Mouse (Mus musculus): Measurements from ENCODE around the gene Herc1.

Gene Herc1

DNA sequence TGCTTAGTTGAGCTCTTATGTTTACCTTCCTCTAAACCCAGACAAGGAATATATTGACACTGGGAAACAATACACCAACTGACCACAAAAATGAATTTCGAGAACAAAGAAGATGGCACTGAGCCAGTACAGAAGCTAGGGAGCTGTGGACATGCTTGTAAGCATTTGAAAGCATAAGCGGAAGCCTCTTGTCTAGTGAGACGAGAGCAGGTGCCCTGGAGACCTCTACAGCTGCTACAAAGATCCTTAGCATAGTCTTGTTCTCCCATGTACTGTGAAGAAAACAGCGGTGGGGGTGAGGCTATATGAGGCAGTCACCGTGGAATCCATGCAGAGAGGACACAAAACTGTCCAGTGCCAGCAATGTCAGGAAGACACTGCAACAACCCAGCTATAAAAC lies 168.7 kb downstream of the Herc1 start:
- no peak for DNase-seq (ENCODE audit: low spot score in 2 of 2)

DNA sequence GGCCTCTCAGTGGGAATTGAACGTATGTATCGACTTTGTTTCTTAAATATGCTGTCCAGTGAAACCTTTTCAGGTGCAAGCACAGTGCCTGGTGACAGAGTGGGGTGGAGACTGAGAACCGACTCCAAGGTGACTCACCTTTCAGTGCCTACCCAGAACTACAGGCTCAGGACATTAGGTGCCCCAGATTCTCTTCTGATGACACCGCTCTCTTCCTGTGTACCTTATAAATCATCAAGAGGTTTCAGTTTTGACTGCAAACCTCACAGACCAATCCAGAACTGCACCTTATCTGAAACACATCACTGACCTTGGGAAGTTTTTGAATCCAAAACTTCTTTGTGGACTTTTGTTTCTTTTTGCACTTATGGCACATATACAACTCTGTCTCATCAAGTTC lies 170.0 kb downstream of the Herc1 start:
- no peak for DNase-seq (ENCODE audit: low spot score in 2 of 2)

DNA sequence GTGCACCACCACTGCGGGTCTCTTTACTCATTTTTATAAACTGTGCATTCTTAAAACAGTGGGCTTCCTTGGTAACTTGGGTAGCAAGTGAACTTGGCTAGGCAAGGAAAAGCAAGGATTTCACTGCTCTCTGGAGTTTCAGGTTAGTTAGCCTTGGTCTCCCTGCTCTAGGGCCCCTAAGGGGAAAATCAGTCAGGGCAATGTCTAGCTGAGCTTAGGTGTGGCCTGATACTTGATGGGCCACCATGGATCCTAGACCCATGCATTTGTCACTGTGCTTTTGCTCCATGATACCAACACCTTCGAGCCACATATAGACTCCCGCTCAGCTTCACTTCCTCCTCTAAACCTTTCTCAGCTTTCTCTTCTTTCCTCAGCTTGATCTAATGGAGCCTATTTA lies 171.3 kb downstream of the Herc1 start:
- no peak for DNase-seq (ENCODE audit: low spot score in 2 of 2)

DNA sequence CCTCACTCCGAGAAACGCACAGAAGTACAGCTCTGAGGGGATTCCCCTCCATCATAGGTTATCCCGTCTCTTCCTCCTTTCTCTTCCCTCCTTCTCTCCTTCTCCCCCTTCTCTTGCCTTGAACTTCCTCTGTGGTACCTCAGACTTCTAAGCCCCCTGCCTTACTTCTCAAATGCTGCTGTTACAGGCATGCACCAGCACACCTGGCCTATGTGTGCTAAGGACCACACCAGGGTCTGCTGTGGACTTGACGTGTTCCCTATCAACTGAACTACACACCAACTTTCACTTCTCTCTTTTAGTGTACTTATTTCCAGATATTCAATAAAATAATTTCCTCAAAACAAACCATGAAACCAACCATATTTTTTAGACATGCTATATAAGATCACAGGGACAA lies 192.5 kb downstream of the Herc1 start:
- no peak for DNase-seq (ENCODE audit: low spot score in 2 of 2)
